In the genomic region with DNA sequence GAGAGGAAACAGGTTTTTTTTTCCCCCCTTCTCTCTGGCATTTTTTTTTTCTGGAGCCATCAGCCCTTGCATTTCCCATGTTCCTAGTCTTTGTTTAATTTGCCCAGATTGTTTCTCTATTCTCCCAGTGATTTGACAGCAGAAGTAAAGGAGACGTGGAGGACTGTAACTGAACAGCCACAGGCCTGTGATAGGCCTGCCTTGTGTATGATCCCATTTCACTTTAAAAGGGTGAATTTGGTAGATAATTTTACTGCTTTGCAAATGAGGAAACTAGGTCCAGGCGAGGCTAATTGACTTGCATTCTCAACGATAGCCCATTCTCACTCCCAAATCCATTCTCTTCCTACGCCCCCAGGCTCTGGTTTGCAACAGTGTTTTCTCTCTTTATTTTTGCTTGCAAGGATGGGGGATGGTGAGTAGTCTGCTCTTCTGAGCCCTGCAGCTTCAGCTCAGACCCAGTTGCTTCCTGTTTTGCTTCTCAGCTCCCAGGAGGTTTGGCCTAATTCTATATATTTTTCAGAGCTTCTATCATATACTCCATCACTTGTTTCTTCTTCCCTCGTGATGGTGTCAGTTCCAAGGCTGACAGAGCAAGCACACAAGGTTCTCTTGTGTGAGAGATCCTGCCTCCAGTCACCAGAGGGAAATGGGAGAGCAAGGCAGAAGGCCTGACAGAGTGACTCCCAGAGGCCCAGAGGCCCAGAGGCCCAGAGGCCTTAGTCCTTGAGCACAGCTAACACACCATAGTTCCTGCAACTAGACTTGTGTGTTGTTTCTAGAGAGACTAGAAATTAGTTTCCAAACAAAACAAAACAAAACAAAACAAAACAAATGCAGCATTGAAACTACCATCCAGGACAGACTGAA, we compare ENCODE assay signal across 8 mouse cellular contexts.
A peak's percentile ranks its signal among the peaks of the same experiment; 100 is the strongest.
DNase-seq lines count a peak whose midpoint lies in the region; ATAC-seq and TF ChIP-seq lines count a peak whose summit lies in the region.

No protein-coding gene starts in this region.

- H3K36me3 ChIP-seq in hindbrain, embryonic 12.5 days = no peaks in the 10 kb centered on the region
- H3K36me3 ChIP-seq in splenic B cell, adult 2 months (ENCODE audit: control insufficient read depth, insufficient read depth, low read length, poor library complexity, severe bottlenecking) = no peaks in the 10 kb centered on the region

- no peak for TF ChIP-seq CTCF in cerebellum, adult 2 months (IDR thresholded peaks at IDR 0.05; ENCODE audit: borderline replicate concordance, insufficient read depth, low read depth, low read length)

- no peak overlapping the region for H3K4me2 ChIP-seq in hindbrain, embryonic 12.5 days (replicated peaks)

- ATAC-seq in hindbrain, embryonic 12.5 days (ENCODE audit: low FRiP score) = peak; percentile 46; the same call in 1 of the 2 replicates

- H3K9ac ChIP-seq in hindbrain, embryonic 12.5 days = no peak overlapping the region

- WGBS in cerebellum, adult 2 months = 52% methylated on average over 5 of the region's 5 CpGs
- WGBS in hindbrain, embryonic 12.5 days = 39% methylated on average over 5 of the region's 5 CpGs

- H3K9me3 ChIP-seq in hindbrain, embryonic 12.5 days (replicated peaks) = no peaks in the 10 kb centered on the region

- H3K27ac ChIP-seq in cerebellum, adult 2 months (ENCODE audit: insufficient read depth, low read length) = peak overlapping the region; percentile 24
- peak overlapping the region; percentile 69 for H3K27ac ChIP-seq in hindbrain, embryonic 12.5 days

- H3K4me1 ChIP-seq in cerebellum, adult 2 months (ENCODE audit: control insufficient read depth, insufficient read depth, low read length) = peaks cover 32% of the 10 kb centered on the region
- H3K4me1 ChIP-seq in hindbrain, embryonic 12.5 days = peaks cover 7% of the 10 kb centered on the region

- no peaks in the 10 kb centered on the region for H3K27me3 ChIP-seq in cerebellum, adult 2 months (ENCODE audit: control insufficient read depth, insufficient read depth, low read length)
- H3K27me3 ChIP-seq in hindbrain, embryonic 12.5 days = no peaks in the 10 kb centered on the region
- H3K27me3 ChIP-seq in splenic B cell, adult 2 months (ENCODE audit: control insufficient read depth, insufficient read depth, low read length, poor library complexity, severe bottlenecking) = no peaks in the 10 kb centered on the region

- no peak for DNase-seq in cerebellum, adult 2 months
- no peak for DNase-seq in cerebellum, adult 8-10 months
- DNase-seq in thymus, postnatal 14 days = peak; percentile 3
- DNase-seq in thymus, postnatal 10 days (ENCODE audit: low spot score in 2 of 2) = no peak
- DNase-seq in splenic B cell, adult 2 months (ENCODE audit: low read depth, low spot score) = peak; percentile 28
- no peak for DNase-seq in right cerebral cortex, postnatal 36 days (ENCODE audit: low spot score in 2 of 2)
- no peak for DNase-seq in layer of hippocampus, postnatal 25 days (ENCODE audit: extremely low spot score in 1 of 2, low spot score in 1 of 2)

- no peak for TF ChIP-seq POLR2A in cerebellum, adult 2 months (IDR thresholded peaks at IDR 0.05; ENCODE audit: borderline replicate concordance, insufficient read depth, low read length)

- no peak overlapping the region for H3K4me3 ChIP-seq in cerebellum, adult 2 months (replicated peaks; ENCODE audit: insufficient read depth, low read depth, low read length)
- no peak overlapping the region for H3K4me3 ChIP-seq in hindbrain, embryonic 12.5 days

Comparison
In these comparisons a context has a peak if more than half of its experiments do, and no peak if none do; other contexts are left out.
1. DNase-seq: peak in thymus, postnatal 14 days (single experiment) and splenic B cell, adult 2 months (single experiment); none in cerebellum, adult 2 months (0 of 2), cerebellum, adult 8-10 months (single experiment), thymus, postnatal 10 days (0 of 2), right cerebral cortex, postnatal 36 days (0 of 2) and layer of hippocampus, postnatal 25 days (0 of 2).